Mouse (Mus musculus) lung, adult 18-20 months (tissue): ENCODE data around the gene Tmprss12.
"Not testable (repeated sequence)": the region's sequence is repeated elsewhere in the genome, so short reads cannot be mapped to it uniquely, and the experiment has no call there.

Experiments
- DNase-seq, 2 experiments: peaks; one replicate each; pipeline ENCODE4 v3.0.0; 2022; ENCODE audit warnings: mixed read lengths in 2 of 2

Tmprss12 gene

DNA sequence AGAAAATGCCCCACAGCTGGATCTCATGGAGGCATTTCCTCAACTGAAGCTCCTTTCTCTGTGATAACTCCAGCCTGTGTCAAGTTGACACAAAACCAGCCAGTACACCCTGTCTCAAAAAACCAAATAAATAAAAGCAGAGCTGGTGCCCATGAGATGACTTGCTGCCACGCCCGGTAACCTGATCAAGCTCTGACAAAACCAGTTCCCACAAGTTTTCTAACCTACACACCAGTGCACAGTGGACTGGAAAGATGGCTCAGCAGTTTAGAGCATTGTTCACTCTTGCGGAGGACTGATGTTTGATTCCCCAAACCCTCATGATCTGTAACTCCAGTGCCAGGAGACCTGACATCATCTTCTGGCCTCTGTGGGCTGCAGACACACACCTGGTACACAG, 44.6 kb downstream of the Tmprss12 start:
- DNase-seq, result no peak

DNA sequence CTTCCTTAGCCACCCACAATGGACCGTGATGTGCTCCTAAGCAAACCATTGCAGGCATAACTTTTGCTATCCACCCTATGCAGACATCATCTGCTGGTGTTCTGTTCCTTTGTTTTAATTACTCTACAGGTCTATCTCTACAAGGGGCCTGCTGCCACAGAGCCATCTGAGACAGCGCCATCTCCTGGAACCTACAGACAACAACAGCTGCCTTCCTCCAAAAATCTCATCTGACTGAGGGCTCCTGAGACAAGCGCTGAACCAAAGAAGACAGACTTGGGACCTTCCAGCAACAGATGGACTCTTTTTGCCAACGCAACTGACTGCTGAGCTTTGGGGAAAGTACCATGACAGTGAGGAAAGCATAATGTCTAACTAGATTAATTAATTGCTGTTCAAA, 47.5 kb downstream of the Tmprss12 start:
- not testable (repeated sequence) for DNase-seq

DNA sequence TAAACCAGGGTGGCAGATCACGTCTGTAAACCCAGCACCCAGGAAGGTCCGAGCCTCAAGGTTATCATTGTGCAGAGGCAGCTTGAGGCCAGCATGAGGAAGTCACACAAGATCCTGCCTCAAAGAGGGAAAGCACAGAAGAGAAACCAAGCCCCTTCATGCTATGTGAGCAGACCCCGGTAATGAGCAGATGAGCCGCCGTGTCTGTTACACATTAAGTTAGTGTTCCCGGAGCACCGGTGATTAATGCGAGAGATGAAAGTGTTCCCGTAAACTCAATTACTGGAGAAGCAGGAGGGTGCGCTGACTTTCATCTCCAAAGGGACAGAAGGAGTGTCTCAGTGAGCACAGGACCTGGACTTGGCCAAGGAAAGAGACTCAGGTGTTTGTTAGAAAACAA, 48.7 kb downstream of the Tmprss12 start:
- not testable (repeated sequence) for DNase-seq

DNA sequence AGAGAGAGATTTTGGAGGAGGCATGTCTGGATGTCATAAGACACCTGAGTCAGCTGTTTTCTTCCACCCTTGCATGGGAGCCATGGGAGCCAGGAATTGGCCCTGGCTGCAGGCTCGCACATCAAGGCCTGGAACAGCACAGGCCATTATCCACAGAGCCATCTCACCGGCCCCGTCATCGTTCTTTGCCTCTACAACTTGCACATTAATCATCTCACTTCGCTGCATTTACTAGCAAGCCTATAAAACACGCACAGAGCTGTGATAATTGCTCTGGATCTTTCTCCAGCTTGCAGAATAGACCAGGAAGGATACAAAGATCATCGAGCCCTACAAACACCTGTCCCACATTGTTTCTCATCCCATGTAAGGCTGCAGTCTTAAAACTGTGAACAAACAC, 50.1 kb downstream of the Tmprss12 start:
- no peak for DNase-seq

DNA sequence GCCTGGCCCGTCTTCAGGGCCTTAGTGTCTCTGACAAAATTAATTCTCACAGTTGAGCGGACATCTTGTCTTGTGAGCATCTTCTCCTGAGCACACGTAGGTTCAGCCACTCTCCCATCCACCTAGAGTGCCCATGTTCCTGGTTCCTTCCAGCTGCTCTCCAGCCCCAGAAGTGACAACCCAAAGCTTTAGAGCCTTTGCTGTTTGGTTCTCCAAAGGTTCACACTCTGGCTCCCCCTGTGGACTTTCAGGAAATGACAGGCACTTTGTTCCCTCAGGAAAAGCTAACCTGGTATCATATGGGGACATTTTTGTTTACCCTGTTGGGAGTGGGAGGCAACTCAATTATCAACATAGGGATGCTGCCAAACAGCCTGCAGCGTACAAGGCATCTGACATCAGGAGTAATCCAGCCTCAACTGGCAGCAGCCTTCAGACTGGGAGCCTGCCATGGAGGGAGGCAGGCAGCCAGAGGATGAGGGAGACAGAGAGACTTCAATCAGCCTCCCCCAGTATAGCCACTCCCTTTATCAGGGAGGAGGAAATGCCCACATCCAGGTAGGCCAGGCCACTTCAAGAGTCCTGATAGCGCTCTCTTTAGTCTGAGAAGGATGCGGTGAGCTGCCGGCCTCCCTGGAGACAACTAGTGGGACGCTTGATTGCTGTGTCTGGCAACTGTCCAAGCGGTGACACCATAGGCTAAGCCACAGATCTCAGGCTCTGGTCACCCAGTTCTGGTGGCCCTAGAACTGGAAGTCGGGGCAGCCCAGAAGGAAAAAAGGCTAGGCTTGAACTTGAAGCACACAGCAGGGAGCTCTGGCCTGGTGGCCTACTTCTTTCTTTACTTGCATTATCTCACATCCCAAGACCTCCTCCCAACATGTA, 51.7 kb downstream of the Tmprss12 start:
- not testable (repeated sequence) for DNase-seq

DNA sequence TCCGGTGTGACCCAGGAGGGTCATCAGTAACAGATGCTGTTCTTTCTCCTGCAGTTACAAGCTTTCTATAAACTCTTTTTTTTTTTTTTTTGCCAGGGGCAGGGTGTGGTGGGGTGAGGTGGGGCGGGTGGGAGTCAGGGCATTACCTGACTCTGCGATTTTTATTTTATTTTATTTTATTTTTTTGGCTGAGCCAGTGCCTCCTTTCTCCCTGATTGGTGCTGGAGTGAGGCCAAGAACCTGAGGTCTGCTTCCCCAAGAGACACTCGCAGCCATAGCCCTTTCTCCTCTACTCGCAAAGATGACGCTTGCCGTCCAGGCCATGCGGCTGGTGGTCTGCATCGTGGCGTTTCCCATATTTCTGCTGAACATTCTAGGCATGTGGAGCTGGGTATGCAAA, 54.0 kb downstream of the Tmprss12 start, which contains the start of gene Mettl7a3:
Gene Mettl7a3 (plus strand): TSS at position 301 of the 400 bp plus-strand sequence.
- DNase-seq, result no peak

DNA sequence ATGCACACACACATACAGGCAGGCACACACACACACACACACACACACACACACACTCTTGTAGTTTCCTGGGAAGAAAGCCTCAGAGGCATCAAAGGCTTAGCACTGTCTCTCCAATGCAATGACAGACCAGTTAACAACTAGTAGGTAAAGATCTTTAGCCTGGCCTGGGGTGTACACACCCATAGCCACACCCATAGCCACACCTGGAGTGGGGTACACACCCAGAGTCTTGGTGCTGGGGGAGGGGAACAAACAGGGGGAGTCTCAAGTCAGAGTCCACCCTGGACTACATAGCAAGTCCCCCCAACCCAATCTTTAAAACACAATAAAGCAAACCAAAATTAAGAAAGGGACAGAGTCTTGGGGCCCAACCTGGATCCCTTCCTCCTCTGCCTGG, 56.7 kb downstream of the Tmprss12 start:
- DNase-seq, result not testable (repeated sequence)

DNA sequence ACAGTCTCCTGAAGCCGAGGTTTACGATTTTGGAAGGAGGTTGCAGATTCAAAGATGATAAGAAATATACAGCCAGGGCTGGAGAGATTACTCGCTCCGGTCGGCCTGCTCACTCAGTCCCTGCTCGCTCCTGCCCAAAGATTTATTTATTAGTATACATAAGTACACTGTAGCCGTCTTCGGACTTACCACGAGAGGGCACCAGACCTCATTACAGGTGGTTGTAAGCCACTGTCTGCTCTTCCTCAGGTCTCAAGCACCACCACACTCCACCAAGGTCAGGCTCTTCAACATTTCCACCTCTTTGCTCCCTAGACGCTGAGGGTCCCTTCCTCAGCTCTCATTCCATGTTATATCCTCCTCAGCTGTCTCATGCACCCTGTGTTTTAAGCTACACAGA, 57.2 kb downstream of the Tmprss12 start:
- peak; percentile 72 to 83 for DNase-seq

DNA sequence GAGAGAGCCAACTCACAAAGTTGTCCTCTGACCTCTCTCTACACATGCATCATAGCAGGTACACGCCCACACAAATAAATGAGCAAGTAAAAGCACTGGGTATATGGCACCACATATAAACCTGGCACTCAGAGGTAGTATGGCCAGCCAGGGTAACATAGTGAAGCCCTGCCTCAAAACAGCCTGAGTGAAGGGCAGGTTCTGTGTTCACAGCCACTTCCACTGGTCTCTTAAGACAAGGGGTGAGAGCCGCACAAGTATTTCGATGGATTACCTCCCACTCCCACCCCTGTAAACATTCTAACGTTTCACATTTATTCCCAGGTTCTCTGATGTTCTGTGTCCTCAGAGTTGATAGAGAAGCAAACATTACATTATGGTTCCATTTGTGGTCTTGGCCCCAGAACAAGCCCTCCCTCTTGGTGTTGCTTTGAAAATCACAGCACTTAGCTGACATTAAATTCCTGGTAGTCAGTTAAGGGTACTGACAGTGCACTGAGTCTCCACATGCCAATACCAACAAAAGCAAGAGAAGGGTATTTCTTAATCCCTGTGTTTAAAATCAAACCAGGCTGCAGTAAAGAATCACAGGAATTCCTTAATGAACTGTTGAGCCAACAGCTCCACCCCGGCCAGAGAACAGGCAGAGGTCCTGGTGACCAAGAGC, 60.8 kb downstream of the Tmprss12 start:
- peak; percentile 42 to 67 for DNase-seq
